Mouse (Mus musculus) intestine, embryonic 15.5 days (tissue): ENCODE measurements around the gene Tmem98. TPM values are rescaled to one million over a fixed set of nuclear protein-coding genes. Genes with fewer than 3 reads are reported as not detected.
A peak's percentile ranks its signal among the peaks of the same experiment; 100 is the strongest.

Experiments used
- ATAC-seq: fragments of 200-750 bp; cut with Nextera tagmentation; 2 replicates; pipeline ENCODE4 v1.8.0; 2017; ENCODE audit warnings: moderate TSS enrichment, moderate library complexity
- H3K27ac ChIP-seq: fragments of 300-500 bp; sonication (generic); 2 replicates; pipeline ENCODE4 v1.5.1; 2015; ENCODE audit warnings: mild to moderate bottlenecking, inconsistent platforms
- H3K27me3 ChIP-seq: fragments of 300-500 bp; sonication (generic); replicated peaks from 2 replicates; pipeline ENCODE4 v1.6.1; 2015; ENCODE audit warnings: inconsistent platforms
- H3K36me3 ChIP-seq: fragments of 300-500 bp; sonication (generic); 2 replicates; pipeline ENCODE4 v1.6.1; 2015; ENCODE audit warnings: inconsistent platforms
- H3K4me1 ChIP-seq: fragments of 300-500 bp; sonication (generic); replicated peaks from 2 replicates; pipeline ENCODE4 v1.6.1; 2015; ENCODE audit warnings: inconsistent platforms
- H3K4me2 ChIP-seq: fragments of 300-500 bp; sonication (generic); replicated peaks from 2 replicates; pipeline ENCODE4 v1.6.1; 2015; ENCODE audit warnings: mild to moderate bottlenecking, inconsistent platforms
- H3K4me3 ChIP-seq: fragments of 300-500 bp; sonication (generic); replicated peaks from 2 replicates; pipeline ENCODE4 v1.5.1; 2015; ENCODE audit warnings: inconsistent platforms
- H3K9ac ChIP-seq: fragments of 300-500 bp; sonication (generic); 2 replicates; pipeline ENCODE4 v1.6.1; 2015; ENCODE audit warnings: inconsistent platforms
- H3K9me3 ChIP-seq: fragments of 300-500 bp; sonication (generic); 2 replicates; pipeline ENCODE4 v1.6.1; 2016; ENCODE audit warnings: inconsistent platforms
- WGBS: fragments of 180-500 bp; shearing (Covaris S2); methylation state at CpG from one replicate; pipeline ENCODE4 v1.1.7; 2015; 5-methylcytosine and 5-hydroxymethylcytosine counted together
- polyA plus RNA-seq: library from polyadenylated mRNA; unstranded; fragments of >200 nt; fragmentation: Nextera tagmentation; extraction: Ambion mirVana; gene quantifications from 2 replicates; pipeline ENCODE4 v1.2.1, GENCODE M21; 2015

The Tmem98 gene
- polyA plus RNA-seq, 1 experiment from 2014 or later: 214 TPM

DNA sequence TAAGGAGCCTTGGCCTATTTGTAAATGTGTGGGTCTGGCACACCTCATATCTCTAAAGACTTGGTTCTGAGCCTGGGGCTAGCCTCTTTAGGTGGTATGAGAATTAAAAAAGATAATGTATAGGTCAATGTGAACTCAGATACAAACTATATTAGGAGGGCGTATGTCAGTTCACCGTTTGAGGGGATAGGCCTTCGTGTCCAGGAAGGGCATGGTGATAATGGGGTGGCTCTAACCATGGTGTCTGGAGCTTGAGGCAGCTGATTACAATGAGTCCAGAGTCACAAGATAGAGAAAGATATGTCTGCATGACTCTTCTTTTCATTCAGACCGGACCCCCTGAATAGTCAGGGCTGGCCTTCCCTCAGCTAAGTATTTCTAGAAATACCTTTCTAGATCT is 15.7 kb upstream of the Tmem98 start:
- H3K4me2 ChIP-seq: no peak overlapping the region
- WGBS: 94% methylated on average over 4 of the region's 4 CpGs
- no peaks in the 10 kb centered on the region for H3K9me3 ChIP-seq
- H3K4me1 ChIP-seq: peaks cover 3% of the 10 kb centered on the region; the same call in 1 of the 2 replicates
- ATAC-seq: no peak
- H3K4me3 ChIP-seq: no peak overlapping the region
- no peaks in the 10 kb centered on the region for H3K27me3 ChIP-seq
- no peak overlapping the region for H3K9ac ChIP-seq
- H3K36me3 ChIP-seq: no peaks in the 10 kb centered on the region
- no peak overlapping the region for H3K27ac ChIP-seq

DNA sequence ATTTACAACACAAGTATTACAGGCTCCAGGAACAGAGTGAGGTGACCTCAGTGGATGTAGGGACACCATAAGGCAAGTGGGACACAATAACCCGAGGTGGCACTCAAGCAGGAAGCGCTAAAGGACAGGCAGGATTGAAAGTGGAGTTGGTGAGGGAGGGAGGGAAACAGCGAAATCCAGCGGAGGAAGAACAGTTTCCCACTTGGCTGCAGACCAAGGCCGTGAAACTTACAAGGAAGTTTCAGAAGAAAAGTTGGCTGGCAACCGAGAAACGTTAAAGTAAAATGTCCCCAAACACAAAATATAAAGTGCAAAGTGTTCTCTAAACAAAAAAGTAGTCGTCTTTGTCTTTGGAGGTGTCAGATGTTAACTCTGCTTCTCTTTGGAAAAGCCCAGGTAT is 14.5 kb upstream of the Tmem98 start:
- no peaks in the 10 kb centered on the region for H3K4me1 ChIP-seq
- H3K27me3 ChIP-seq: no peaks in the 10 kb centered on the region
- no peaks in the 10 kb centered on the region for H3K9me3 ChIP-seq
- WGBS: 42% methylated on average over 8 of the region's 8 CpGs
- no peaks in the 10 kb centered on the region for H3K36me3 ChIP-seq
- H3K9ac ChIP-seq: no peak overlapping the region
- no peak for ATAC-seq
- H3K4me2 ChIP-seq: no peak overlapping the region
- H3K4me3 ChIP-seq: no peak overlapping the region
- no peak overlapping the region for H3K27ac ChIP-seq

DNA sequence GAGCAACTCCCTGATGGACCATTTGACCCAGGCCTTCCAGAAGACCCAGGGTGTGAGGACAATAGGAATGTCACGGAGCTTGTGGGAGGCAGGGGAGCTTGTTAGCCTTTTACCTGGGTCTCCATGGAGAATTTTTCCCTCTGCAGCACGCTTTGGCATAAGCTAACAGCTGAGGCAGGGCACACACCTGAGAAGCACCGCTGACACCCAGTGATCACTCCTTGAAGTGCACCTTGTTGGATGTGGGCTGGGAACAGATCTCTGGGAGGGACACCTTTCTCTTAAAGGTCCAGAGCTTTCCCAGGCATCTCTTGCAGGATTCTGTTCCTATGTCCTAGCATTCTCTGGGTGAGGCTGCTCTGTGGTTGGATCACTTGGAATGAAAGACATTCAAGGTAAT is 10.0 kb upstream of the Tmem98 start:
- no peaks in the 10 kb centered on the region for H3K36me3 ChIP-seq
- no peak overlapping the region for H3K9ac ChIP-seq
- ATAC-seq: peak; percentile 46
- no peaks in the 10 kb centered on the region for H3K9me3 ChIP-seq
- WGBS: 38% methylated on average over 3 of the region's 3 CpGs
- no peak overlapping the region for H3K4me3 ChIP-seq
- H3K4me1 ChIP-seq: peaks cover 11% of the 10 kb centered on the region; the same call in 1 of the 2 replicates
- H3K27ac ChIP-seq: no peak overlapping the region
- H3K4me2 ChIP-seq: no peak overlapping the region
- no peaks in the 10 kb centered on the region for H3K27me3 ChIP-seq

DNA sequence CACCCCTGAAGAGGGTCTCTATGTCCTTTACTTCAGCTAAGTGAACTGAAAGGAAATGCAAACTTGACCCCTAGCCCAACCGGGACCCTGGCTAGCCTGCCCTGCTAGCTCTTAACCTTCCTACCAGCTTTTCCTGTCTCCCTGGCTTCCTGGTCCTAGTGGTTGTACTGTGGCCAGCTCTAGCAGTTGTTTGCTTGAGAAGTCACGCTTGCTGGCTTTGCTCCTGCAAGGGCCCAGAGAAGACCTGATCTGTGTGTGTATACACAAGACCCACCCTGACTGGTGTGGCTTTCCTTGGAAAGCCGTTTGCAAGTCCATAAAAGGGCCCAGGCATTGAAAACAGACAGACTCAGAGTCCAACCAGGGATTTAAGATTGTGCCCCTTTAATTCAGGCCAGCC is 7.3 kb upstream of the Tmem98 start:
- peak; percentile 86 for ATAC-seq
- no peak overlapping the region for H3K4me3 ChIP-seq
- no peaks in the 10 kb centered on the region for H3K36me3 ChIP-seq
- H3K9me3 ChIP-seq: no peaks in the 10 kb centered on the region
- 43% methylated on average over 3 of the region's 3 CpGs for WGBS
- H3K27me3 ChIP-seq: no peaks in the 10 kb centered on the region
- H3K4me2 ChIP-seq: peak overlapping the region; percentile 17; the same call in 1 of the 2 replicates
- H3K27ac ChIP-seq: peak overlapping the region; percentile 84
- H3K4me1 ChIP-seq: peaks cover 15% of the 10 kb centered on the region; the same call in 1 of the 2 replicates
- no peak overlapping the region for H3K9ac ChIP-seq

DNA sequence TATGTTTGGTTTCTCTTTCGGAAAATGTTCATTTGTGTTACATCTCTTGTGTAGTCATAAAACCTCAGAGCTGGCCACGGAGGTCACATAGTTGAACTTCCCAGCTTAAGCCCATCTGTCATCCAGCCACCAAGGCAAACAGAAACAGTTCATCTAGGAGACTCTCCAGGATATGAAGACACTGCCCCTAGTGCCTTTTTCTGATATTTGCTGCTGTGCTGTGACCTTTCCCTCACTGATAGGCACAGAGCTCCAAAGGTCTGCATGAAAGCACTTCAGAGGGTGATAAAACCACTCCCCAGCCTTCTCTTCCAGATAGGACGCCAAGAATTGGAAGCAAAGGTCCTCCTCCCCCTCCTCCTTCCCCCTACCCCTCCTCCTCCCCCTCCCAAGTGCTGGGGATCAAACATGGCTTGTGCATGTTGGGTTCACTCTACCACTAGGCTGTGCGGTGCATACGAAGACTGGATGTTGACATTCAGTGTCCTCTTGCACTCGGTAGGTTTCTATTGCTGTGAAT is 1.4 kb upstream of the Tmem98 start:
- H3K9me3 ChIP-seq: no peaks in the 10 kb centered on the region
- peaks cover 5% of the 10 kb centered on the region; the same call in 1 of the 2 replicates for H3K36me3 ChIP-seq
- H3K27me3 ChIP-seq: no peaks in the 10 kb centered on the region
- peaks cover 21% of the 10 kb centered on the region for H3K4me1 ChIP-seq
- H3K9ac ChIP-seq: no peak overlapping the region
- peak overlapping the region; percentile 54 for H3K27ac ChIP-seq
- peak; percentile 90 for ATAC-seq
- peak overlapping the region; percentile 28 for H3K4me2 ChIP-seq
- WGBS: 52% methylated on average over 6 of the region's 6 CpGs
- H3K4me3 ChIP-seq: no peak overlapping the region

DNA sequence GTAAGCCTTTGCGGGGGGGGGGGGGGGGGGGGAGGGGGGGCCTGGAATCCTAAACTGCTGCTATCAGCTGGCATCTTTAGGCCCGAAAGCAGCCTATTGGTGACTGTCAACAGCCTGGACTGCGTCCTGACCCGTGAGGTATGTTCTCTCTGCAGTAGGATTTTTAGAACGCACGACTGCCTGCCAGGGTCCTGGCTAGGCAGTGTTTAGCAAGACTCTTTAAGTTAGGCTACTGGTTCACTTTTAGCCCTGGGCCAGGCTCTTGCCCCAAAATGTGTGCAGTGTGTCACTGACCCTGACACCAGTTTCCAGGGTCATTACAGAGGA is 346 bp upstream of the Tmem98 start:
- WGBS: 32% methylated on average over 6 of the region's 6 CpGs
- H3K36me3 ChIP-seq: peaks cover 12% of the 10 kb centered on the region; the same call in 1 of the 2 replicates
- H3K9me3 ChIP-seq: no peaks in the 10 kb centered on the region

DNA sequence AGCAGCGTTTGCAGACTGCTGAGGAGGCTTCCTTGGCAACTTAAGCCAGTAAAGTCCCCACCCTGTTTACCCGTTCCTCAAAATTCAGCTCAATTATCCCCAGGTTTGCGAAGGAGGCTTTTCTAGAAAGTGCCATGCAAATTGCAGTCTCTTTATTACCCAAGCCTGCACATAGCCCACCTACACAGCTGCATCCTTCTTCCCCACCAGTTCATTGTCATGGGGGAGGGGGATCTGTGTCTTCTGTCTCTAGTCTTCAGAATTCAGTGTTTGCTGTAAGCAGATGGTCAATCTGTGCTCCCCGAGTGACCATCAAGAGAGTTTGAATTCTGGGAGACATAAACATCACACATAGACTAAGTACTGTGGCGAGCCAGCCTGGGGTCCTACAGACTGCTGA is 1.2 kb downstream of the Tmem98 start:
- Histone ChIP-seq H3K4me1 (peaks cover 21% of the 10 kb centered on the region), H3K9ac (peak overlapping the region; percentile 75), H3K27ac (peak overlapping the region; percentile 91; the same call in 1 of the 2 replicates), H3K27me3 (no peaks in the 10 kb centered on the region), H3K9me3 (no peaks in the 10 kb centered on the region), H3K36me3 (peaks cover 15% of the 10 kb centered on the region; the same call in 1 of the 2 replicates), H3K4me2 (peak overlapping the region; percentile 91), H3K4me3 (peak overlapping the region; percentile 58)
- 12% methylated on average over 5 of the region's 5 CpGs for WGBS
- ATAC-seq: no peak

More for the DNA sequence above, 346 bp upstream of the Tmem98 start:
- Histone ChIP-seq H3K4me3 (peak overlapping the region; percentile 58), H3K9ac (peak overlapping the region; percentile 75), H3K27me3 (no peaks in the 10 kb centered on the region), H3K4me1 (peaks cover 21% of the 10 kb centered on the region), H3K27ac (peak overlapping the region; percentile 91), H3K4me2 (peak overlapping the region; percentile 91)
- ATAC-seq: peak; percentile 13; the same call in 1 of the 2 replicates

DNA sequence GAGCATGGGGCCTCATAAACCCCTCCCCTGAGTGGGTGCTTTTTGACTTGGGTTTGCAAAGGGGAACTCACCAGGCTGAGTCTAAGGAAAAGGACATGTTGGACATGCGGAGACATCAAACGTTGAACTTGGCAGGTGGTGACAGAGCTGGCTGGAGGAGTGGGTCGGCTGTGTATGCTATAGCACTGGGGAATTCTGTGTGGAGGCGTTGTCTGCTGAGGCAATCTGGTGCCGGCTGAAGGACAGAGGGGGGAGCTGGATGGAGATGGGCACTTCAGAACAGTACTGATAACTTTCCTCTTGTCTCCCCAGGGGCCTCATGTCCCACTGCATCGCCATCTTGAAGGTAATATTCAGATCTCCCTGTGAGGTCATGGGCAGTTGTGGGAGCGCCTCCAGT is 5.4 kb downstream of the Tmem98 start:
- 83% methylated on average over 7 of the region's 7 CpGs for WGBS
- Histone ChIP-seq H3K27me3 (no peaks in the 10 kb centered on the region), H3K9ac (no peak overlapping the region), H3K36me3 (peaks cover 18% of the 10 kb centered on the region), H3K27ac (no peak overlapping the region), H3K4me2 (no peak overlapping the region), H3K4me3 (no peak overlapping the region), H3K4me1 (peaks cover 17% of the 10 kb centered on the region), H3K9me3 (no peaks in the 10 kb centered on the region)
- ATAC-seq: no peak

DNA sequence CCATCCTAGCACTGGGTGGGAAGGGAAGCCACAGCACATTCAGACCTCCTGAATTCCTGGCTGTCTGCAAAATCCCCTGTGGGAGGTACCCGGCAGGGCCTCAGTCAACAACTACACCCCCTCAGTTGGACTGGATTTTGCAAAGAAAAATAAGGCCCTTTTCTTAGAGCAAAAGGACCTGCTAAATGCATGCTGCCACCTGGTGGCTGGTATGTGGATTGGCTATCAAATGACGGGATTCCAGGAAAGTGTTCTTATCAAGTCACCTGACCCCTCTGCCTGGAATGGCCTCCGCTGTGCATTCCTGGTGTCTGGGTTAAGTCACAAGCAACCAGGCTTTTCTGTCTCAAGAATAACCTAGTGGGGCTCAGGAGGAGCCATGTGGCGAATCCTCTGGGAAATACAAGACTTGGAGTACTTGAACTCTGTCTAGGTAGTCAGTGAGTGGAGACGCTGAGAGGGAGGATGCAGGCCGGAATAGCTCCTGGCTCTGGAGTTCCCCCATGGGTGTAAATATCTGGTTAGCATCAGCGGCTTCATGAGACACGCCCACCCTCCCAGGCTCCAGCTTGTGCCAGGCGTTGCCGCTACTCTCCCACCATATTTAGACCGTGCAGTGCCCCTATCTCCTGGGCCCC is 8.2 kb downstream of the Tmem98 start:
- no peaks in the 10 kb centered on the region for H3K9me3 ChIP-seq
- peak overlapping the region; percentile 37 for H3K4me2 ChIP-seq
- ATAC-seq: peak; percentile 48
- peaks cover 16% of the 10 kb centered on the region for H3K4me1 ChIP-seq
- H3K27ac ChIP-seq: peak overlapping the region; percentile 82
- H3K4me3 ChIP-seq: no peak overlapping the region
- H3K36me3 ChIP-seq: peaks cover 17% of the 10 kb centered on the region; the same call in 1 of the 2 replicates
- H3K9ac ChIP-seq: no peak overlapping the region
- 17% methylated on average over 11 of the region's 11 CpGs for WGBS
- H3K27me3 ChIP-seq: no peaks in the 10 kb centered on the region

DNA sequence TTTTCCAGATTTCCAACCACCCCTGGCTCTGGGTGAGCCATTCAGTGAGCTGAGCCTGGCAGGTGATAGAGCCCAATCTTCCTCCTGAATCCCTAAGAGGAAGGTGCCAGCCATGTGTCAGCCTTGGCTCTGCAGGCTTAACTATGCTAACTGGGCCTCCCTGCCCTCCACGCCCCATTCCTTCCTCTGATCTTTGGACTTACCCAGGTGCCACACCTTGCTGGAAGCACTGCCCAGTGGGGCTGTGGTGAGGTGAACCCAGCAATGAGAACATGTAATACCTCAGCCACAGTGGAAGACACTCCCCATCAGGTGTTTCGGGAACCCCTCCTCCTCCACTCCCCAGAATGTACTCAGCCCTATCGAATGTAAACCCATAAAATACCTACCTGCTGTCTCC is 10.1 kb downstream of the Tmem98 start:
- Histone ChIP-seq H3K4me1 (peaks cover 16% of the 10 kb centered on the region), H3K27ac (peak overlapping the region; percentile 69), H3K9me3 (no peaks in the 10 kb centered on the region), H3K9ac (no peak overlapping the region), H3K36me3 (peaks cover 14% of the 10 kb centered on the region; the same call in 1 of the 2 replicates), H3K4me2 (no peak overlapping the region), H3K4me3 (no peak overlapping the region), H3K27me3 (no peaks in the 10 kb centered on the region)
- peak; percentile 95 for ATAC-seq
- 72% methylated on average over 3 of the region's 3 CpGs for WGBS

DNA sequence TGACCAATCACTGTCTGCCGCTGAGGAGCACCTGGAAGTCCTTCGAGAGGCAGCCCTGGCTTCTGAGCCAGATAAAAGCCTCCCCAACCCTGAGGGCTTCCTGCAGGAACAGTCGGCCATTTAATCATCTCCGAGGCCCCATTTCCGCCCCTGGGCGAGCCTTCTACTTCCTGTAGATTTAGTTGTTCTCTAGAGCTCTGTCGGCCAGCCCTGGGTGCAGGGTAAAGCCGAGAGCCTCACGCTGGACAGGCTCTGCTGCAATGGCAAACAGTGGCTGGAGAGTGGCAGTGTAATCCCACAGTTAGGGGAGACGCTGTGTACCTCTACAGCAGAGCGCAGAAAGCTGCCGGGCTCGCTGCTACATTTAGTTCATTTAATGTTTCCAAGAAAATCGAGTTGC is 11.3 kb downstream of the Tmem98 start:
- H3K9ac ChIP-seq: no peak overlapping the region
- H3K4me1 ChIP-seq: peaks cover 16% of the 10 kb centered on the region
- H3K4me3 ChIP-seq: no peak overlapping the region
- H3K9me3 ChIP-seq: no peaks in the 10 kb centered on the region
- peak overlapping the region; percentile 58 for H3K27ac ChIP-seq
- H3K27me3 ChIP-seq: no peaks in the 10 kb centered on the region
- H3K4me2 ChIP-seq: no peak overlapping the region
- no peak for ATAC-seq
- 51% methylated on average over 14 of the region's 14 CpGs for WGBS
- peaks cover 11% of the 10 kb centered on the region; the same call in 1 of the 2 replicates for H3K36me3 ChIP-seq

DNA sequence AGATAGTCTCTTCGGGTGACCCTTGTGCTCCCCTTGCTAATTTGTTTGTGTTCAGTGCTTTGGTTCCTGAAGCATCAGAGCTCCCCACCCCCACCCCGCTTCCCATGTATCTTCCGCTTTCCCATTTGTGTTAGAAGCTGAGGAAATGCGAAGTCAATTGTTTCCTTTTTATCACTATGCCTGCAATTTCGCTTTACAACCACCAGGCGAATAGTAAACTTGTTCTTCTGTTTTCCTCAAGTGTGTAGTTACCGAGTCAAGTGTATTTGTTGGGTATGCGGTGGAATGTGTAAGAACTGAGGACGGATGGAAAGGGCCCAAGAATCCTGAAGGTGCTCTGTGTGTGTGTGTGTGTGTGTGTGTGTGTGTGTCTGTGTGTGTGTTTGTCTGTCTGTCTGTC is 11.8 kb downstream of the Tmem98 start:
- no peak for ATAC-seq
- peaks cover 8% of the 10 kb centered on the region; the same call in 1 of the 2 replicates for H3K36me3 ChIP-seq
- WGBS: 80% methylated on average over 9 of the region's 9 CpGs
- no peaks in the 10 kb centered on the region for H3K9me3 ChIP-seq
- H3K4me2 ChIP-seq: no peak overlapping the region
- H3K4me3 ChIP-seq: no peak overlapping the region
- no peak overlapping the region for H3K27ac ChIP-seq
- H3K4me1 ChIP-seq: peaks cover 16% of the 10 kb centered on the region
- no peak overlapping the region for H3K9ac ChIP-seq
- no peaks in the 10 kb centered on the region for H3K27me3 ChIP-seq

DNA sequence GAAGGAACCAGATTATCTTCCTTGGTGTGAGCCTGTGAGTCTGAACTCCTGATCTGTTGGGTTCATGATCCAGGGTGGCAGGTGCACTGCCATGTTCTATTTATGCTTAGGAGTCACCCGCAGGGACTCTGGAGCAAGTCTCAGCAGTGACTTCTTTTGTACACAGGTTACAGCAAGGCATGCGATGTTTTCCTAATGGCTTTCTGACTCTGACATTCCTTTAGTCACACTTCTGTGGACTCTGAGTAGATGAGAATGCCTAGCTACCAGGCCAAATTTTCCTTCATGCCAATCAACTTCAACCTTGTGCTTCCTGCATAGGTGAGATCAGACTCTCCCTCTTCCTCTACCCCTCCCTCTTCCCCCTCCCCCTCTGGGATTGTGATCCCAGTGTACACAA is 25.4 kb downstream of the Tmem98 start:
- 81% methylated on average over 2 of the region's 2 CpGs for WGBS
- ATAC-seq: no peak
- Histone ChIP-seq H3K4me1 (no peaks in the 10 kb centered on the region), H3K27ac (no peak overlapping the region), H3K36me3 (no peaks in the 10 kb centered on the region), H3K4me2 (no peak overlapping the region), H3K9ac (no peak overlapping the region), H3K9me3 (no peaks in the 10 kb centered on the region), H3K4me3 (no peak overlapping the region), H3K27me3 (no peaks in the 10 kb centered on the region)
